Mouse (Mus musculus): ENCODE data around the gene Fthl17c.

- TF ChIP-seq CHD2 (IDR thresholded peaks at IDR 0.05; ENCODE audit: low read depth, low read length) (no peak), HCFC1 (IDR thresholded peaks at IDR 0.05; ENCODE audit: borderline replicate concordance, insufficient read depth, low read length) (no peak), ZNF384 (IDR thresholded peaks at IDR 0.05; ENCODE audit: low read depth, low read length) (no peak)
Observed at GRCm38 (mm10) chrX:9019481-9019880, 43.1 kb upstream of the Fthl17c start.

Measured in ES-E14 (cell line).